Comparison of ENCODE assay signal across 7 mouse cellular contexts in genomic region chr6:98525286-98525685, GRCm38 (mm10).
DNase-seq lines count a peak whose midpoint lies in the region; ATAC-seq and TF ChIP-seq lines count a peak whose summit lies in the region.

No protein-coding gene starts in this region.

- no peak for TF ChIP-seq POLR2A in liver, adult 2 months (IDR thresholded peaks at IDR 0.05; ENCODE audit: extremely low read depth, insufficient read depth, low read length)

- no peak for ATAC-seq in liver, embryonic 11.5 days (replicated peaks; ENCODE audit: low FRiP score)
- no peak for ATAC-seq in Patski

- no peaks in the 10 kb centered on the region for H3K27me3 ChIP-seq in liver, adult 2 months (ENCODE audit: control insufficient read depth, insufficient read depth, low read length)
- H3K27me3 ChIP-seq in liver, embryonic 11.5 days (replicated peaks; ENCODE audit: control insufficient read depth, insufficient read depth, low read length): no peaks in the 10 kb centered on the region
- H3K27me3 ChIP-seq in Patski: no peaks in the 10 kb centered on the region

- TF ChIP-seq CTCF in liver, adult 2 months (IDR thresholded peaks at IDR 0.05; ENCODE audit: low read depth, low read length): peak; percentile 64
- TF ChIP-seq CTCF in Patski (IDR thresholded peaks at IDR 0.05): peak; percentile 85

- no peaks in the 10 kb centered on the region for H3K36me3 ChIP-seq in liver, adult 2 months (ENCODE audit: control insufficient read depth, insufficient read depth, low read length)
- H3K36me3 ChIP-seq in liver, embryonic 11.5 days (ENCODE audit: control insufficient read depth, insufficient read depth, low read length): no peaks in the 10 kb centered on the region

- CTCF ChIA-PET in Patski (lab: Charles Lee): interaction anchor here (0.9 to 1.1 kb wide), 2 partner anchors 178 to 962 kb away, joined by 3 read pairs; no protein-coding TSS in a partner anchor

- POLR2A ChIA-PET in Patski (lab: Charles Lee): no interaction called here

- H3K4me1 ChIP-seq in liver, adult 2 months (ENCODE audit: control insufficient read depth, insufficient read depth, low read length): no peaks in the 10 kb centered on the region
- no peaks in the 10 kb centered on the region for H3K4me1 ChIP-seq in liver, embryonic 11.5 days (replicated peaks; ENCODE audit: control insufficient read depth, insufficient read depth, low read length)

- H3K4me2 ChIP-seq in liver, embryonic 11.5 days: no peak overlapping the region

- H3K9me3 ChIP-seq in liver, embryonic 11.5 days (ENCODE audit: control insufficient read depth, low read length): no peaks in the 10 kb centered on the region

- 5% methylated on average over 6 of the region's 6 CpGs for WGBS in liver, adult 2 months
- WGBS in liver, embryonic 11.5 days: 8% methylated on average over 6 of the region's 6 CpGs

- H3K27ac ChIP-seq in liver, adult 2 months (replicated peaks; ENCODE audit: insufficient read depth, low read depth, low read length): no peak overlapping the region
- no peak overlapping the region for H3K27ac ChIP-seq in liver, embryonic 11.5 days (ENCODE audit: low read depth, low read length)

- H3K79me2 ChIP-seq in liver, adult 2 months (ENCODE audit: control insufficient read depth, insufficient read depth, low read length): no peaks in the 10 kb centered on the region

- H3K9ac ChIP-seq in liver, adult 2 months (ENCODE audit: low read depth, low read length): no peak overlapping the region
- H3K9ac ChIP-seq in liver, embryonic 11.5 days (ENCODE audit: low read depth, low read length): no peak overlapping the region

- peak; percentile 35 for DNase-seq in liver, adult 2 months (ENCODE audit: extremely low read depth, low read depth, low spot score)
- DNase-seq in liver, embryonic 11.5 days (ENCODE audit: low spot score): no peak
- peak; percentile 6 for DNase-seq in Patski (ENCODE audit: low read depth, low spot score)
- DNase-seq in cerebellum, adult 9-10 months: peak; percentile 8
- DNase-seq in heart, postnatal 10 days: peak; percentile 53 to 77
- peak; percentile 45 to 50 for DNase-seq in left cerebral cortex, postnatal 36 days (ENCODE audit: low spot score in 2 of 2)
- peak; percentile 49 for DNase-seq in retina, postnatal 7 days (ENCODE audit: low read depth, low spot score)

- intact Hi-C loops in heart, postnatal 10 days (cut with DNase I): loop anchor here (1.0 to 10.0 kb wide), 5 partner anchors 392 to 1075 kb away; no protein-coding TSS in a partner anchor
- intact Hi-C loops in left cerebral cortex, postnatal 36 days (cut with DNase I): loop anchor here (10.0 kb wide), 6 partner anchors 390 to 1000 kb away; partner anchors contain the start of gene Foxp1

- in situ Hi-C loops in Patski (cut with MboI; ENCODE audit: low pct_unique_long_range_greater_than_20kb): loop anchor here (5.0 to 10.0 kb wide), 3 partner anchors 420 to 927 kb away; no protein-coding TSS in a partner anchor

- no peak overlapping the region for H3K4me3 ChIP-seq in liver, adult 2 months (ENCODE audit: insufficient read depth, low read depth, low read length)
- H3K4me3 ChIP-seq in liver, embryonic 11.5 days (ENCODE audit: low read depth, low read length): no peak overlapping the region
